Mouse (Mus musculus): ENCODE data around the gene Nampt. TPM values are rescaled to one million over a fixed set of nuclear protein-coding genes. Genes with fewer than 3 reads are reported as not detected.
A peak's percentile ranks its signal among the peaks of the same experiment; 100 is the strongest.
"Not testable (repeated sequence)": the region's sequence is repeated elsewhere in the genome, so short reads cannot be mapped to it uniquely, and the experiment has no call there.

The Nampt gene
- polyA plus RNA-seq, 1 experiment from 2014 or later = 25.3 TPM

DNA sequence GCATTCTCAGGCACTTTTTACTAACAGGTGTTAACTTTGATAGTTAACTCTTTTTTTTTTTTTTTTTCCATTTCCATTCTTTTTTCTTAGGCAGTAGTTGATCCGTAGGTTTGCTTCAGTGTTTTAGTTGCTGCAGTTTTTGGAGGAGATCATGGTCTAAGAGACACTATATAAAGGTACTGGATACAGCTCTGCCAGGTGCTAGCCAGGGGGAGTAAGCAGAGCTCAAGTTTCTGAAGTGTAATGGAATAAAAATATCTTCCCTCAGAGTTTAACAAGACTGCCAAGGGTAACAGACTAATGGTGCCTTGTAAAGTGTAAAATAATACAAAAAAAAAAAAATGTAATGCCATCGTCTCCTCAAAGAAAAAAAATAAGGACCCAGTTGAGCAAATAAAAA, 67.0 kb downstream of the Nampt start:
- H3K27ac ChIP-seq = no peak overlapping the region
- no peaks in the 10 kb centered on the region for H3K4me1 ChIP-seq
- H3K27me3 ChIP-seq = no peaks in the 10 kb centered on the region
- 84% methylated on average over 2 of the region's 2 CpGs for WGBS
- H3K36me3 ChIP-seq = no peaks in the 10 kb centered on the region
- no peak overlapping the region for H3K4me3 ChIP-seq
- no peaks in the 10 kb centered on the region for H3K9me3 ChIP-seq
- no peak for ATAC-seq (ENCODE audit: insufficient number of reproducible peaks, insufficient read depth, low FRiP score, low TSS enrichment)
- no peak overlapping the region for H3K4me2 ChIP-seq (replicated peaks)
- H3K9ac ChIP-seq = no peak overlapping the region

DNA sequence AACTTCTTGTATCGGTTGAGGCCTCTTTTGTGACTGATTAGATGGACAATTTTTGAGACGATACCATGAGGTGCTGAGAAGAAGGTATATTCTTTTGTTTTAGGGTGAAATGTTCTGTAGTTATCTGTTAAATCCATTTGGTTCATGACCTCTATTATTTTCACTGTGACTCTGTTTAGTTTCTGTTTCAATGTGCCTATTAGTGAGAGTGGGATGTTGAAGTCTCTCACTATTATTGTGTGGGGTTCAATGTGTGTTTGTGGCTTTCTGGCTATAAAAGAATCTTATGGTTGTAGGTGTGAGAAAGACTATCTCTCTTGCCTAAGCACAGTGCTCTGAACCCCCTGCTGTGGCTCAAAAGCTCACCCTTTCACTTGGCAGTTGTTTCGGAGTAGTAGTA, 68.9 kb downstream of the Nampt start:
- no peaks in the 10 kb centered on the region for H3K9me3 ChIP-seq
- H3K4me2 ChIP-seq (replicated peaks) = no peak overlapping the region
- no peak overlapping the region for H3K27ac ChIP-seq
- WGBS = 90% methylated on average over 3 of the region's 3 CpGs
- 0 out of 2 replicates have a peak, but pooled peaks cover under 1% of the 10 kb centered on the region for H3K4me1 ChIP-seq
- H3K36me3 ChIP-seq = no peaks in the 10 kb centered on the region
- no peaks in the 10 kb centered on the region for H3K27me3 ChIP-seq
- H3K9ac ChIP-seq = no peak overlapping the region
- H3K4me3 ChIP-seq = no peak overlapping the region
- ATAC-seq (ENCODE audit: insufficient number of reproducible peaks, insufficient read depth, low FRiP score, low TSS enrichment) = no peak

DNA sequence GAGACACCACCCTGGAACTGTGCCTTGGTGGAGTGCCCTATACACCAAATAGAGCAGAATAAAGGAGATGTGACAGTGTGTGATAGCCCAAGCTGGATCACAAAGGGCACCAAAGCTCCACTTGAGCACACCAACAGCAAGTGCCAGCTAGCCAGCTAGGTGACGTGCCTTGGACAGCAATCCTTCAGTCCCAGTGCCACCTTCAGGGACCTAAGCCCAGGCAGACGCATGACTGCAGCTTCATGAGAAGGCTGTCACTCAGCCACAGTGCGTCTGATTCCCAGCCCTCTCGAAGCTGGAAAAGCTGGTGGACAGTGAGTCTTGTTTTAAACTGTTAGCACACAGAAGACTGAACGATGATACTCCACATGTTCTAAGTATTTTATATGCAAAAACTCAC, 70.5 kb downstream of the Nampt start:
- Histone ChIP-seq H3K4me2 (replicated peaks) (no peak overlapping the region), H3K27me3 (no peaks in the 10 kb centered on the region), H3K9ac (no peak overlapping the region), H3K36me3 (no peaks in the 10 kb centered on the region), H3K27ac (no peak overlapping the region), H3K4me1 (0 out of 2 replicates have a peak, but pooled peaks cover 3% of the 10 kb centered on the region), H3K4me3 (no peak overlapping the region), H3K9me3 (no peaks in the 10 kb centered on the region)
- no peak for ATAC-seq (ENCODE audit: insufficient number of reproducible peaks, insufficient read depth, low FRiP score, low TSS enrichment)
- WGBS = 82% methylated on average over 5 of the region's 5 CpGs

DNA sequence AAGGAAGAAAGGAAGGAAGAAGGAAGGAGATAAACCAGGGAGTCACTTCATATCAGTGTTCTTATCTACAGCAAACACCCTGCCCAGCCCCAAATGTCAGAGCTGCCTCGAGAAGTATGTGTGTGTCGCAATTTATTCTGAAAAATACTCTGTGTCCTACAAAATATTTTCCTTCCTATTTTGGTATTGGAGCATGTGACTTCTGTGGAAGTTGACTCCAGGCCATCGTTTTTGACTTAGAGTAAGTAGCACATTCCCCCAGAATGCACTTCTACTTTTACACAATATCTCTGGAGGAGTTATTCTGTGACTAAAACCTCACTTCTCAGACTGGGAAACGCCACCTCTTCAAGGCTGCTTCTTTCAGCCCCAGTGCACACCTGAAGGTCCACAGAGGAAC, 71.1 kb downstream of the Nampt start:
- WGBS = 70% methylated on average over 4 of the region's 4 CpGs
- H3K4me3 ChIP-seq = no peak overlapping the region
- no peak overlapping the region for H3K9ac ChIP-seq
- no peaks in the 10 kb centered on the region for H3K9me3 ChIP-seq
- H3K27ac ChIP-seq = no peak overlapping the region
- H3K4me2 ChIP-seq (replicated peaks) = no peak overlapping the region
- H3K36me3 ChIP-seq = no peaks in the 10 kb centered on the region
- no peaks in the 10 kb centered on the region for H3K27me3 ChIP-seq
- ATAC-seq (ENCODE audit: insufficient number of reproducible peaks, insufficient read depth, low FRiP score, low TSS enrichment) = no peak
- H3K4me1 ChIP-seq = 0 out of 2 replicates have a peak, but pooled peaks cover 3% of the 10 kb centered on the region

DNA sequence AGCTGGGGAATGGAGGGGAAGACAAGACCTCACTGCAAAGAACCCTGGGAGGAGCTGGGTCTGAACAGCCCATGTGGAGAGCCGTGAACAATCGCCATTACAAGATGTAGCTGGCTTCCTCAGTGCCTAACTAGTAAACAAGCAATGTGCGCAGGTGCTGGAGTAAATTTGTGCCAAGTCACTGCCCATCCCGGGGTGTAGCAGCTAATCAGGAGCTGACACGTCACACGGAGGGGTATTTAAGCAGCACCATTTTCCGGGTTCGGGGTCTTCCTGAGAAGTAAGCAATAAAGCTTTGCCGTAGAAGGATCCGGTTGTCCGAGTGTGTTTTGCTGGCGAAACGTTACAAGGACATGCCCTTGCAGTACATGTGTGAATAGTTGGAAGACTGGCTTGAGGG, 71.9 kb downstream of the Nampt start:
- not testable (repeated sequence) for H3K27ac ChIP-seq; H3K4me1 ChIP-seq; H3K9ac ChIP-seq; H3K27me3 ChIP-seq; H3K36me3 ChIP-seq; H3K9me3 ChIP-seq; H3K4me2 ChIP-seq (replicated peaks); H3K4me3 ChIP-seq; ATAC-seq (ENCODE audit: insufficient number of reproducible peaks, insufficient read depth, low FRiP score, low TSS enrichment)
- WGBS = 91% methylated on average over 13 of the region's 13 CpGs

DNA sequence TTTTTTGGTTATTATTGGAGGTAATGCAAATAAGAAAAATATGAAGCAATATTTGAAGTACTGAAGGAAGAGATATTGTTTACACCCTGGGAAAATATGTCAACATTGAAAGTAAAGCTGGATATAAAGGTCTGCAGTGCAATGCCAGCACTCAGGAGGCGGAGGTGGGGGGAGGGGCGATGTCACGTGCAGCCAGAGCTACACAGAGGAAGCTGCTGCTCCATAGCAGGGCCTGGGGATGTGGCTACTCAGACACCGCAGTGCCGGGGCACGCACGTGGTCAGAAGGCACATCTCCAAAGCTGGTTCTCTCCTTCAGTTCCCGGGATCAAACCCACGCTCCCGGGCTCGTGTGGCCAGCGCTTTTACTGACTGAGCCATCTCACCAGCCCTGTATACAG, 73.9 kb downstream of the Nampt start:
- Histone ChIP-seq H3K4me1 (0 out of 2 replicates have a peak, but pooled peaks cover 3% of the 10 kb centered on the region), H3K9me3 (no peaks in the 10 kb centered on the region), H3K36me3 (no peaks in the 10 kb centered on the region), H3K27ac (no peak overlapping the region), H3K4me2 (replicated peaks) (no peak overlapping the region), H3K27me3 (peaks cover 6% of the 10 kb centered on the region; the same call in 1 of the 2 replicates), H3K9ac (no peak overlapping the region), H3K4me3 (no peak overlapping the region)
- no peak for ATAC-seq (ENCODE audit: insufficient number of reproducible peaks, insufficient read depth, low FRiP score, low TSS enrichment)
- WGBS = 44% methylated on average over 12 of the region's 12 CpGs

DNA sequence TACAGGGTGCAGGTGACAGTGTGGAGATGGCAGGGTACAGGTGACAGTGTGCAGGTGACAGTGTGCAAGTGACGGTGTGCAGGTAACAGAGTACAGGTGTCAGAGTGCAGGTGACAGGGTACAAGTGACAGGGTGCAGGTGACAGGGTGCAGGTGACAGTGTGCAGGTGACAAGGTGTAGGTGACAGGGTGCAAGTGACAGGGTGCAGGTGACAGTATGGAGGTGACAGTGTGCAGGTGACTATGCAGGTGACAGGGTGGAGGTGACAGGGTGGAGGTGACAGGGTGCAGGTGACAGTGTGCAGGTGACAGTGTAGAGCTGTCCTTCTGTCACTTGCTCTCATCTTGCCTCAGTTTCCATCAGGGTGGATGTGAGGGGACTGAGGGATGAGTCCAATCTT, 76.5 kb downstream of the Nampt start:
- 88% methylated on average over 1 of the region's 1 CpGs for WGBS
- Histone ChIP-seq H3K27ac (no peak overlapping the region), H3K9me3 (no peaks in the 10 kb centered on the region), H3K4me1 (0 out of 2 replicates have a peak, but pooled peaks cover 3% of the 10 kb centered on the region), H3K9ac (no peak overlapping the region), H3K27me3 (peaks cover 6% of the 10 kb centered on the region; the same call in 1 of the 2 replicates), H3K4me2 (replicated peaks) (no peak overlapping the region), H3K36me3 (no peaks in the 10 kb centered on the region), H3K4me3 (no peak overlapping the region)
- no peak for ATAC-seq (ENCODE audit: insufficient number of reproducible peaks, insufficient read depth, low FRiP score, low TSS enrichment)

DNA sequence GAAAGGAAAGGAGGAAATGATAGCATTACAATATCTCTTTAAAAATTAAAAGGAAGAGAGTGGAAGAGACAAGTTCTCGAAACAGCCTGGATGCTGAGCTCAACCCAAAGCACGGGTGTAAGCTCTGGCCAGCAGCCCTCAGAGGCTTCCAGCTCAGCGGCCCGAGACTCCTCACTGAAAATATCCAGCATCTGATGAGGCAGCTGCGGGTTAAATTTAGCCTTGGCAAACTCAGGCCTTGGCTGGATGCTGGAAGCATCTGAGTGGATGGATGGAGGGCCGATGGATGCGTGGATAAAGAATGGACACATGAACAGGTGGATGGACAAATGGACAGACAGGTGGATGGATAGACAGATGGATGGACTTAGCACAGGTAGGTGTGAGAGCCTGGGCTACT, 77.2 kb downstream of the Nampt start:
- ATAC-seq (ENCODE audit: insufficient number of reproducible peaks, insufficient read depth, low FRiP score, low TSS enrichment) = no peak
- no peak overlapping the region for H3K4me2 ChIP-seq (replicated peaks)
- H3K27ac ChIP-seq = no peak overlapping the region
- H3K4me1 ChIP-seq = 0 out of 2 replicates have a peak, but pooled peaks cover 3% of the 10 kb centered on the region
- no peaks in the 10 kb centered on the region for H3K9me3 ChIP-seq
- H3K36me3 ChIP-seq = no peaks in the 10 kb centered on the region
- no peak overlapping the region for H3K9ac ChIP-seq
- no peak overlapping the region for H3K4me3 ChIP-seq
- WGBS = 81% methylated on average over 7 of the region's 7 CpGs
- peaks cover 6% of the 10 kb centered on the region; the same call in 1 of the 2 replicates for H3K27me3 ChIP-seq

DNA sequence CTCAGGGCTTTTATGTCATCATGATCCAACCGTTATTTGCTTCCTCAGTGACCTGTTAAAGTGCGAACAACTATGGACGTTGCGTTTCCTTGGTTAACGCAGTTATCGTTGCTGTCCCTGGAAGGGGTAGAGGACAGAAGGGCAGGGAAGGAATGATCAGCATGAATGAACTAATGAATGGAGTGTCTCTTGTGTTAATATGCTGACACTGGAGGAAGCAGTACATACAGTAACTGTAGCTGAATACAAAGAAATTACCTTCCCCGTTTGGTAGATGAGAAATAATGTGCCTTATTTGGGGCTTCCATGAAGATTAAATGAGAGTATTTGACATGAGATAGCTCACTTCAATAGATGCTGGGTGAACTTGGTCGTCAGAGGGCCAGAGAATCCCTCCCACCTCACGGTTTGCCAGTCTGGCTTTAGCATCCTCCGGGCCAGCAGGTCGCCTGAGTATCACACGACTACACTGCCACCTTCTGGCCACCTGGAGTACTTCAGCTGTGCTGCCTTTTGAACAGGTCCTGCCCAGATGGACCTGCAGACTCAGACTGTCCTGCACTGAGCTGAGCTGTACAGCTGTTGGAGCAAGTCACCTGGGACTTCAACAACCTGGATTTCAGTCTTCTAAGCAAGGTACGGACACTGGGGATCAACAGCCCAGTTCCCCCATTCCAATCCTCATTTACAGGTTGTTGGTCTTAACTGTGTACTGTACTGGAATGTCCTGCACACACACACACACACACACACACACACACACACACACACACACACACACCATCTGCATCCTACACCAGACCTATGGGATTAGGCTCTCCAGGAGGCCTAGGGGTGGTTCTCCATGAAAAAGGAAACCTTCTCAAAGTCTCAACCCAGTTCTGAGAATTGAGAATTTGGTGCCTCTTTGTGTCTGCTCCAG, 78.1 kb downstream of the Nampt start:
- Histone ChIP-seq H3K4me1 (0 out of 2 replicates have a peak, but pooled peaks cover 3% of the 10 kb centered on the region), H3K4me2 (replicated peaks) (no peak overlapping the region), H3K4me3 (no peak overlapping the region), H3K27ac (no peak overlapping the region), H3K9me3 (no peaks in the 10 kb centered on the region), H3K36me3 (no peaks in the 10 kb centered on the region), H3K9ac (no peak overlapping the region), H3K27me3 (peaks cover 6% of the 10 kb centered on the region; the same call in 1 of the 2 replicates)
- peak; percentile 30 for ATAC-seq (ENCODE audit: insufficient number of reproducible peaks, insufficient read depth, low FRiP score, low TSS enrichment)
- WGBS = 47% methylated on average over 13 of the region's 13 CpGs

DNA sequence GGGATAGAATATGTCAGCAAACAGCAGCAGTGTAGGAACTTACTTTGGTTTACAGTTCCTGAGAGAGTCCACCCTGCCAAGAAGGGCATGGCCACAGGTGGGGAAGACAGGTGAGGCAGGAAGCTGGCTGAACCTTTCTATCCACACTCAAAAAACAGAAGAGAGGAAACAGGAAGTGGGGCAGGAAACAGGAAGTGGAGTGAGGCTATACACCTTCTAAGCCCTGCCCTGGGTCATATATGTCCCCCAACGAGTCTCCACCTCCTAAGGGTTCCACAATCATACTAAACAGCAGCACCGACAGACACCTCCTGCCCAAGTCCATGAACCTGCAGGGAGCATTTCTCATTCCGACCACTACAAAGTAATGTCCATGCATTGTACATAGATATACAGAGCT, 81.7 kb downstream of the Nampt start:
- Histone ChIP-seq H3K4me2 (replicated peaks) (no peak overlapping the region), H3K4me3 (no peak overlapping the region), H3K36me3 (no peaks in the 10 kb centered on the region), H3K27ac (no peak overlapping the region), H3K4me1 (no peaks in the 10 kb centered on the region), H3K9ac (no peak overlapping the region), H3K9me3 (no peaks in the 10 kb centered on the region), H3K27me3 (peaks cover 6% of the 10 kb centered on the region; the same call in 1 of the 2 replicates)
- ATAC-seq (ENCODE audit: insufficient number of reproducible peaks, insufficient read depth, low FRiP score, low TSS enrichment) = no peak
- WGBS = 78% methylated on average over 3 of the region's 3 CpGs
